Mouse (Mus musculus) cerebellum, adult 8-10 months (tissue): Measurements from ENCODE around the gene Rpap1.
"Not testable (repeated sequence)": the region's sequence is repeated elsewhere in the genome, so short reads cannot be mapped to it uniquely, and the experiment has no call there.

Experiments used
- DNase-seq: peaks from one replicate; pipeline ENCODE4 v3.0.0; 2022

Gene Rpap1

GRCm38 (mm10) chr2:119737124-119737523, 50.2 kb downstream of the Rpap1 start:
- no peak for DNase-seq

GRCm38 (mm10) chr2:119730735-119731134, 56.6 kb downstream of the Rpap1 start:
- no peak for DNase-seq

- DNase-seq, result no peak
Measured at GRCm38 (mm10) chr2:119727762-119728416, 59.4 kb downstream of the Rpap1 start.

GRCm38 (mm10) chr2:119721070-119721469, 66.3 kb downstream of the Rpap1 start:
- no peak for DNase-seq

GRCm38 (mm10) chr2:119715868-119716267, 71.5 kb downstream of the Rpap1 start:
- DNase-seq, result not testable (repeated sequence)
